Mouse (Mus musculus): Measurements from ENCODE around the gene Dlg2. TPM values are rescaled to one million over a fixed set of nuclear protein-coding genes. Genes with fewer than 3 reads are reported as not detected.

The Dlg2 gene
- total and polyA plus RNA-seq, 3 experiments = 0.72 to 1.9 (median 1.7) TPM

GRCm38 (mm10) chr7:91919099-91919498, 1442.6 kb downstream of the Dlg2 start:
- no peak overlapping the region for H3K4me3 ChIP-seq
- 64% methylated on average over 3 of the region's 3 CpGs for WGBS
- TF ChIP-seq POLR2A (IDR thresholded peaks at IDR 0.05; ENCODE audit: insufficient read depth, low read depth, low read length) = no peak
- no peaks in the 10 kb centered on the region for H3K27me3 ChIP-seq (ENCODE audit: control insufficient read depth, insufficient read depth, low read length)
- H3K79me2 ChIP-seq (replicated peaks; ENCODE audit: control insufficient read depth, insufficient read depth, low read length) = no peaks in the 10 kb centered on the region
- intact Hi-C loops (cut with DNase I) = no loop called here
- H3K27ac ChIP-seq = no peak overlapping the region
- H3K4me1 ChIP-seq (ENCODE audit: control insufficient read depth, insufficient read depth, low read length) = no peaks in the 10 kb centered on the region
- no peaks in the 10 kb centered on the region for H3K36me3 ChIP-seq (ENCODE audit: control insufficient read depth, insufficient read depth, low read length)
- no peak for DNase-seq
- H3K9ac ChIP-seq (ENCODE audit: low read depth, low read length) = no peak overlapping the region

- H3K27ac ChIP-seq = no peak overlapping the region
- intact Hi-C loops (cut with DNase I) = no loop called here
- no peaks in the 10 kb centered on the region for H3K4me1 ChIP-seq (ENCODE audit: control insufficient read depth, insufficient read depth, low read length)
- no peaks in the 10 kb centered on the region for H3K79me2 ChIP-seq (replicated peaks; ENCODE audit: control insufficient read depth, insufficient read depth, low read length)
- 84% methylated on average over 3 of the region's 3 CpGs for WGBS
- TF ChIP-seq EP300 (IDR thresholded peaks at IDR 0.05; ENCODE audit: insufficient read depth, low read depth, low read length) (no peak), POLR2A (IDR thresholded peaks at IDR 0.05; ENCODE audit: insufficient read depth, low read depth, low read length) (no peak), CTCF (IDR thresholded peaks at IDR 0.05) (no peak)
- H3K9ac ChIP-seq (ENCODE audit: low read depth, low read length) = no peak overlapping the region
- no peak overlapping the region for H3K4me3 ChIP-seq
- H3K27me3 ChIP-seq (ENCODE audit: control insufficient read depth, insufficient read depth, low read length) = no peaks in the 10 kb centered on the region
- no peaks in the 10 kb centered on the region for H3K36me3 ChIP-seq (ENCODE audit: control insufficient read depth, insufficient read depth, low read length)
- no peak for DNase-seq
These were observed 1443.3 kb downstream of the Dlg2 start for GRCm38 (mm10) chr7:91919738-91920137.

GRCm38 (mm10) chr7:91934881-91935597, 1458.6 kb downstream of the Dlg2 start:
- no peak overlapping the region for H3K27ac ChIP-seq
- DNase-seq = no peak
- no peak overlapping the region for H3K9ac ChIP-seq (ENCODE audit: low read depth, low read length)
- no peaks in the 10 kb centered on the region for H3K79me2 ChIP-seq (replicated peaks; ENCODE audit: control insufficient read depth, insufficient read depth, low read length)
- no peak for TF ChIP-seq POLR2A (IDR thresholded peaks at IDR 0.05; ENCODE audit: insufficient read depth, low read depth, low read length)
- no peak for TF ChIP-seq CTCF (IDR thresholded peaks at IDR 0.05)
- TF ChIP-seq EP300 (IDR thresholded peaks at IDR 0.05; ENCODE audit: insufficient read depth, low read depth, low read length) = no peak
- no peaks in the 10 kb centered on the region for H3K36me3 ChIP-seq (ENCODE audit: control insufficient read depth, insufficient read depth, low read length)
- no peaks in the 10 kb centered on the region for H3K27me3 ChIP-seq (ENCODE audit: control insufficient read depth, insufficient read depth, low read length)
- intact Hi-C loops (cut with DNase I) = no loop called here
- no peaks in the 10 kb centered on the region for H3K4me1 ChIP-seq (ENCODE audit: control insufficient read depth, insufficient read depth, low read length)
- WGBS = 60% methylated on average over 12 of the region's 12 CpGs
- no peak overlapping the region for H3K4me3 ChIP-seq

DNA sequence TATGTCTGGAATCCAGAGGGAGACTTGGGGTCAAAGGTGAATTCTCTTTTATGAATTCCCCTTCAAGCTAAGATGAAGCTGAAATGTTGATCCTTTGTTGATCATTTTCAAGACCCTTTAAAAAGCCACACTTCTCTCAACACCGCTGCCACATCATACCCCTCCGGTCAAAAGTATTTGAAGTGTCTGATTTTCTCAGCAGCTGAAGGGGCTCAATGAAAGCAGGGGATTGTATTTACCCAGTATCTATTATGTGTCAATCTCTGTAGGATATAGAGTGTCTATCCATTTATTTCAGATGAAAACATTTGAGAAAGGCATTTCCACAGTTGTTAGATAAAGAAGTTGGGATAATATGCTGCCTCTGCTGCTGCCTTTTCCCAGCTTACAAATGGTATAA, 1459.7 kb downstream of the Dlg2 start:
- WGBS = 87% methylated on average over 2 of the region's 2 CpGs
- TF ChIP-seq POLR2A (IDR thresholded peaks at IDR 0.05; ENCODE audit: insufficient read depth, low read depth, low read length) = no peak
- TF ChIP-seq EP300 (IDR thresholded peaks at IDR 0.05; ENCODE audit: insufficient read depth, low read depth, low read length) = no peak
- no peak for TF ChIP-seq CTCF (IDR thresholded peaks at IDR 0.05)
- H3K4me1 ChIP-seq (ENCODE audit: control insufficient read depth, insufficient read depth, low read length) = no peaks in the 10 kb centered on the region
- intact Hi-C loops (cut with DNase I) = no loop called here
- H3K27me3 ChIP-seq (ENCODE audit: control insufficient read depth, insufficient read depth, low read length) = no peaks in the 10 kb centered on the region
- DNase-seq = no peak
- no peaks in the 10 kb centered on the region for H3K79me2 ChIP-seq (replicated peaks; ENCODE audit: control insufficient read depth, insufficient read depth, low read length)
- no peak overlapping the region for H3K4me3 ChIP-seq
- no peak overlapping the region for H3K27ac ChIP-seq
- H3K36me3 ChIP-seq (ENCODE audit: control insufficient read depth, insufficient read depth, low read length) = no peaks in the 10 kb centered on the region
- no peak overlapping the region for H3K9ac ChIP-seq (ENCODE audit: low read depth, low read length)

DNA sequence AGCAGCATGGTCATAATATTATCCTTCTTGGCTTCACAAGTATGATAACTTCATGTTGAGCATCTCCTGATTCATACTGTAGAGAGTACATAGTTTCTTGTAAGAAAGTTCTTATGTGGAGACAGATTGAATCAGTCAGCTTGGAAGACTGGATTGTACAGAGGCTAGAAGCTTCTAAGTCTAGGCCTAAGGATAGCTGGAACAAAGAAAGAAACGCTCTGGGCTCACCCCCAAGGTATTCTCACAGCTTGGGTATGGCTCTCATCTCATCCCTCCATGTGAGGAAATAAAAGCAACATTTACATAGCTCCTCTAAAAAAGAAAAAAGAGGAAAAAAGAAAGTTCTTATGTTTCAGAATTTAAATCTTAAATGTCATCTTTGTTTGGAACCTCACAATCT, 1466.8 kb downstream of the Dlg2 start:
- intact Hi-C loops (cut with DNase I) = no loop called here
- no peaks in the 10 kb centered on the region for H3K4me1 ChIP-seq (ENCODE audit: control insufficient read depth, insufficient read depth, low read length)
- H3K36me3 ChIP-seq (ENCODE audit: control insufficient read depth, insufficient read depth, low read length) = no peaks in the 10 kb centered on the region
- DNase-seq = no peak
- no peak overlapping the region for H3K4me3 ChIP-seq
- H3K27ac ChIP-seq = no peak overlapping the region
- WGBS = 78% methylated on average over 1 of the region's 1 CpGs
- no peaks in the 10 kb centered on the region for H3K27me3 ChIP-seq (ENCODE audit: control insufficient read depth, insufficient read depth, low read length)
- TF ChIP-seq POLR2A (IDR thresholded peaks at IDR 0.05; ENCODE audit: insufficient read depth, low read depth, low read length) (no peak), CTCF (IDR thresholded peaks at IDR 0.05) (no peak), EP300 (IDR thresholded peaks at IDR 0.05; ENCODE audit: insufficient read depth, low read depth, low read length) (no peak)
- no peaks in the 10 kb centered on the region for H3K79me2 ChIP-seq (replicated peaks; ENCODE audit: control insufficient read depth, insufficient read depth, low read length)
- H3K9ac ChIP-seq (ENCODE audit: low read depth, low read length) = no peak overlapping the region

DNA sequence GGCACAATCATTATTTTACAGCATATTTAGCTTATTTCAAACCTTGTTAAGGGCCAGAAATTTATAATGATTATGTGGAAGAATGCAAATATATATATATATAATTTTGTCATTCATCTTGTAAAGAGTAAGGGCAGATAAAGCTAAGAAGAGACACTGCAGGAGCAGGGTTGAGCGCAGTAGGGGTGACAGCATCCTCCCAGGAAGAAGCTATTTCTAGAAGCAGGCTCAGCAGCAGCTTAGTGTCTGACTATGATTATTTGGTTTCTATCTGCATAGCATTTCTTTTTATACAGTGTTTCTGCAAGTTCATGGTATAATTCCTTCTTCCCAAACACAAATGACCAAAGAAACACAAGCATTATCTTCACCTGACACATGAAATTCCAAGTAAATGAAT, 1479.1 kb downstream of the Dlg2 start:
- WGBS = 74% methylated on average over 1 of the region's 1 CpGs
- no peak overlapping the region for H3K4me3 ChIP-seq
- intact Hi-C loops (cut with DNase I) = no loop called here

More for the DNA sequence above, 1479.1 kb downstream of the Dlg2 start:
- DNase-seq = no peak
- Histone ChIP-seq H3K9ac (ENCODE audit: low read depth, low read length) (no peak overlapping the region), H3K79me2 (replicated peaks; ENCODE audit: control insufficient read depth, insufficient read depth, low read length) (no peaks in the 10 kb centered on the region), H3K4me1 (ENCODE audit: control insufficient read depth, insufficient read depth, low read length) (no peaks in the 10 kb centered on the region), H3K27me3 (ENCODE audit: control insufficient read depth, insufficient read depth, low read length) (no peaks in the 10 kb centered on the region), H3K27ac (no peak overlapping the region), H3K36me3 (ENCODE audit: control insufficient read depth, insufficient read depth, low read length) (no peaks in the 10 kb centered on the region)
- TF ChIP-seq CTCF (IDR thresholded peaks at IDR 0.05) (no peak), EP300 (IDR thresholded peaks at IDR 0.05; ENCODE audit: insufficient read depth, low read depth, low read length) (no peak), POLR2A (IDR thresholded peaks at IDR 0.05; ENCODE audit: insufficient read depth, low read depth, low read length) (no peak)
